Mouse (Mus musculus): ENCODE measurements around the gene Fam76a. TPM values are rescaled to one million over a fixed set of nuclear protein-coding genes. Genes with fewer than 3 reads are reported as not detected.
"Not testable (repeated sequence)": the region's sequence is repeated elsewhere in the genome, so short reads cannot be mapped to it uniquely, and the experiment has no call there.

Fam76a gene
- polyA plus RNA-seq, 1 experiment from 2014 or later, result 28.5 TPM

DNA sequence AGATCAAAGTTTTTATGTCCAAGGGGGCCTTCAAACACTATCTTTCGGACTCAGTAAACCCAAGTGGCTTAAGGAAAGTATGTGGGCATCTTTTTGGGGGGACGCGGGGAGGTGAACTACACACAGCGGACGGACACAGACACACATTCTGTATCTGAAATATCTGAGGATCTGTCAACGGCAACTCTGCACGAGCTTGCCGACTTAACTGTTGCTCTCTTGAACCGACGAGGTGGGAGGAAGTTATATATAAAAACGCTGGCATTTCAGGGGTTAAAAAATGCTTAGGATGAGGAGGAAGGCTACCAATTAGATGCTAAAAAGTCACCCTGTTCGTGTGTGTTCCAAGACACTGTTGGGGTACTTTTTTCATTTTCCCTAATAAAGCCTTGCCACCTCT, 870 bp downstream of the Fam76a start:
- Histone ChIP-seq H3K27me3 (no peaks in the 10 kb centered on the region), H3K36me3 (replicated peaks) (peaks cover 31% of the 10 kb centered on the region), H3K4me3 (replicated peaks) (peak overlapping the region; percentile 87), H3K9me3 (replicated peaks) (no peaks in the 10 kb centered on the region), H3K9ac (peak overlapping the region; percentile 90), H3K4me2 (peak overlapping the region; percentile 80), H3K27ac (replicated peaks) (peak overlapping the region; percentile 99), H3K4me1 (replicated peaks) (peaks cover 37% of the 10 kb centered on the region)
- no peak for ATAC-seq (ENCODE audit: insufficient read depth)
- WGBS (ENCODE audit: insufficient replicate concordance), result 30% methylated on average over 12 of the region's 12 CpGs

DNA sequence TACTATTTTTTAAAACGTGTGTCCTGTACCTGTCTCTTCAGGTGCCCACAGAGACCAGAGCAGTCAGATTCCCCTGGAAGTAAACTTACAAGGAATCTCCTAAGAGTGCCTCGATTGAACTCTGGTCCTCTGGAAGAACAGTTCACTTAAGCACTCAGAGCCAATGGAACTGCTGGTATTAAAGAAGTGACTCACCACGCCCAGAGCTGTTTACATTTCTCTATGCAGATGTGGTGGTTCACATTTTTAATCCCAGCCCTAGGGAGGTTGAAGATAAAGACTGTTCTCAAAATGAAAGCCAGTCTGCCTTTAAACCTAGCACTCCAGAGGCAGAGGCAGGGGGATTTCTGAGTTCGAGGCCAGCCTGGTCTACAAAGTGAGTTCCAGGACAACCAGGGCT, 2.2 kb downstream of the Fam76a start:
- H3K4me3 ChIP-seq (replicated peaks), result no peak overlapping the region
- no peak overlapping the region for H3K9ac ChIP-seq
- peaks cover 43% of the 10 kb centered on the region for H3K36me3 ChIP-seq (replicated peaks)
- H3K9me3 ChIP-seq (replicated peaks), result no peaks in the 10 kb centered on the region
- peak overlapping the region; percentile 35 for H3K27ac ChIP-seq (replicated peaks)
- no peak for ATAC-seq (ENCODE audit: insufficient read depth)
- no peak overlapping the region for H3K4me2 ChIP-seq
- no peaks in the 10 kb centered on the region for H3K27me3 ChIP-seq
- WGBS (ENCODE audit: insufficient replicate concordance), result 67% methylated on average over 4 of the region's 4 CpGs
- H3K4me1 ChIP-seq (replicated peaks), result peaks cover 37% of the 10 kb centered on the region

- H3K4me3 ChIP-seq (replicated peaks); H3K27me3 ChIP-seq; H3K27ac ChIP-seq (replicated peaks); H3K4me2 ChIP-seq; H3K9ac ChIP-seq; H3K9me3 ChIP-seq (replicated peaks); ATAC-seq (ENCODE audit: insufficient read depth): not testable (repeated sequence)
- Histone ChIP-seq H3K36me3 (replicated peaks) (peaks cover 60% of the 10 kb centered on the region), H3K4me1 (replicated peaks) (peaks cover 26% of the 10 kb centered on the region)
- 75% methylated on average over 6 of the region's 6 CpGs for WGBS (ENCODE audit: insufficient replicate concordance)
These were observed 3.9 kb downstream of the Fam76a start for GRCm38 (mm10) chr4:132918493-132918892.

- Histone ChIP-seq H3K4me2 (no peak overlapping the region), H3K4me1 (replicated peaks) (no peaks in the 10 kb centered on the region), H3K27me3 (no peaks in the 10 kb centered on the region), H3K27ac (replicated peaks) (no peak overlapping the region), H3K36me3 (replicated peaks) (peaks cover 92% of the 10 kb centered on the region), H3K4me3 (replicated peaks) (no peak overlapping the region), H3K9me3 (replicated peaks) (no peaks in the 10 kb centered on the region), H3K9ac (no peak overlapping the region)
- whole genome bisulfite sequencing (ENCODE audit: insufficient replicate concordance), result 73% methylated on average over 6 of the region's 6 CpGs
- no peak for ATAC-seq (ENCODE audit: insufficient read depth)
These were observed 10.2 kb downstream of the Fam76a start for GRCm38 (mm10) chr4:132912156-132912555.

DNA sequence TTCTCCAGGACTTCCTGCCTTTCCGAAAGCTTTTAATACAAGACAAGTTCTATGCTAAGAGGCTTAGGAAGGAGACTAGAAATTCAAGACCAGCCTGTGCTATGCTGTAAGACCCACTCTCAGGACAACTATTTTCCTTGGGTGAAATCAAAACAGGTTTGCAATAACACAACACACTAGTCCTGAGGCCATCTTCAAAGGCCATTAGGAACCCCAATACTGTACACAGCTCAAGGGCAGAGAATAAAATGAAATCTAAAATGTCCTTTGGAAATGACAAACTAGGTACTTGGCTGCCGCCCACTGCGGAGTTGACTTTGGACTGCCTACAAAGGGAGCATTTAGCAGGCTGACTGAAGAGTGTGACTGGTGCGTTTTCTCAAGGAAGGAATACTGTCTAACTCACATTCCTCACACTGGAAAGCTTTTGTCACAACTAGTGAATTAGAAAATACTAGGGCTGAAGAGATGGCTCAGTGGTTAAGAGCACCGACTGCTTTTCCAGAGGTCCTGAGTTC, 16.5 kb downstream of the Fam76a start:
- H3K4me1 ChIP-seq (replicated peaks), result peaks cover 4% of the 10 kb centered on the region; the same call in 1 of the 2 replicates
- no peak overlapping the region for H3K4me3 ChIP-seq (replicated peaks)
- WGBS (ENCODE audit: insufficient replicate concordance), result 82% methylated on average over 5 of the region's 5 CpGs
- no peak overlapping the region for H3K4me2 ChIP-seq
- H3K36me3 ChIP-seq (replicated peaks), result peaks cover 78% of the 10 kb centered on the region
- no peak overlapping the region for H3K27ac ChIP-seq (replicated peaks)
- no peaks in the 10 kb centered on the region for H3K27me3 ChIP-seq
- H3K9me3 ChIP-seq (replicated peaks), result no peaks in the 10 kb centered on the region
- ATAC-seq (ENCODE audit: insufficient read depth), result no peak
- no peak overlapping the region for H3K9ac ChIP-seq

DNA sequence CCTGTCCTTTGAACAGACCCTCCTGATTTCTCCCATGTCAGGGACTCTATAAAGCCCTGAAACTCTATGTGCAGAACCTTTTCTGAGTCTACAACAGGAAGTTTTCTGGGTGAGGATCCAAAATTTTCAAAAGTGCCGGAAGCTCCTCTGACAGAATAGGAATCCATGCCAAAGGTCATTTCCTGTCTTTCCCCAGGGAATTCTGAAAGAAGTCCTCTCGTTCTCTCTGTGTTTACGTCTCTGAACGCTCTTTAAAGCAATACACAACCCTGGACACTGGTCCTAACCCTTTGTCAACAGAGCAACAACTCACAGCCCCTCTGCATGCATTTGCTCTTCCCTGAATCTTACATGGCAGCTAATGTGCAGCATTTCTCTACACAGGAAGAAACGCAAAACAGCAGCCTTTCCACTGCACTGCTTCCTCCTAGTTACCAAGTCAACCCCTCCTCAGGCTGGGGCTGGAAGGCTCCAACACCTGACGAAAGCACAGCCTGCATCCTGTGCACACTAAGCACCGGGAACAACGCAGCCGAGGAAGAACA, 17.5 kb downstream of the Fam76a start:
- 72% methylated on average over 9 of the region's 9 CpGs for WGBS (ENCODE audit: insufficient replicate concordance)

GRCm38 (mm10) chr4:132904071-132904470, 18.3 kb downstream of the Fam76a start:
- Histone ChIP-seq H3K4me2 (no peak overlapping the region), H3K4me1 (replicated peaks) (peaks cover 4% of the 10 kb centered on the region; the same call in 1 of the 2 replicates), H3K9ac (no peak overlapping the region), H3K4me3 (replicated peaks) (no peak overlapping the region), H3K9me3 (replicated peaks) (no peaks in the 10 kb centered on the region), H3K27me3 (no peaks in the 10 kb centered on the region), H3K36me3 (replicated peaks) (peaks cover 69% of the 10 kb centered on the region), H3K27ac (replicated peaks) (no peak overlapping the region)
- 54% methylated on average over 2 of the region's 2 CpGs for WGBS (ENCODE audit: insufficient replicate concordance)
- ATAC-seq (ENCODE audit: insufficient read depth), result no peak

More for the DNA sequence above, 17.5 kb downstream of the Fam76a start:
- Histone ChIP-seq H3K4me3 (replicated peaks) (no peak overlapping the region), H3K36me3 (replicated peaks) (peaks cover 74% of the 10 kb centered on the region), H3K27me3 (no peaks in the 10 kb centered on the region), H3K9me3 (replicated peaks) (no peaks in the 10 kb centered on the region), H3K4me1 (replicated peaks) (peaks cover 4% of the 10 kb centered on the region; the same call in 1 of the 2 replicates), H3K27ac (replicated peaks) (no peak overlapping the region), H3K4me2 (no peak overlapping the region), H3K9ac (no peak overlapping the region)
- ATAC-seq (ENCODE audit: insufficient read depth), result no peak

DNA sequence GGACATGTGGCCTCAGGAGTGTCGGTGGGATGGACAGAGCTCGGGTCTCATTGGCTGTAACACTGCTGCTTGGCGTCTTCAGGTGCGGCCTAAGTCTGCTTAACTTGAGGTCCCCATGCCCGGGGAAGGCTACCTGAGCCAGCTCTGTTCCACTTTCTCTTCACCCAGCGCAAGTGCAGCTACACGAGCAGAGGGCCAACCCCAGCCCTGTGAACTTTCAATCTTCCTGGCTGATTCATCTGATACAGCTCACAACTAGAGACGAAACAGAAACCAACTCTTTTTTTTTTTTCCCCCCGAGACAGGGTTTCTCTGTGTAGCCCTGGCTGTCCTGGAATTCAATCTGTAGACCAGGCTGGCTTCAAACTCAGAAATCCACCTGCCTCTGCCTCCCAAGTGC, 24.2 kb downstream of the Fam76a start:
- no peak for ATAC-seq (ENCODE audit: insufficient read depth)
- no peaks in the 10 kb centered on the region for H3K9me3 ChIP-seq (replicated peaks)
- no peak overlapping the region for H3K9ac ChIP-seq
- H3K27me3 ChIP-seq, result peaks cover 17% of the 10 kb centered on the region
- no peak overlapping the region for H3K27ac ChIP-seq (replicated peaks)
- H3K4me2 ChIP-seq, result no peak overlapping the region
- WGBS (ENCODE audit: insufficient replicate concordance), result 70% methylated on average over 9 of the region's 9 CpGs
- peaks cover 31% of the 10 kb centered on the region for H3K36me3 ChIP-seq (replicated peaks)
- peaks cover 8% of the 10 kb centered on the region for H3K4me1 ChIP-seq (replicated peaks)
- H3K4me3 ChIP-seq (replicated peaks), result no peak overlapping the region

GRCm38 (mm10) chr4:132894402-132894801, 28.0 kb downstream of the Fam76a start:
- H3K9ac ChIP-seq, result no peak overlapping the region
- H3K27me3 ChIP-seq, result peaks cover 17% of the 10 kb centered on the region
- no peak overlapping the region for H3K4me3 ChIP-seq (replicated peaks)

DNA sequence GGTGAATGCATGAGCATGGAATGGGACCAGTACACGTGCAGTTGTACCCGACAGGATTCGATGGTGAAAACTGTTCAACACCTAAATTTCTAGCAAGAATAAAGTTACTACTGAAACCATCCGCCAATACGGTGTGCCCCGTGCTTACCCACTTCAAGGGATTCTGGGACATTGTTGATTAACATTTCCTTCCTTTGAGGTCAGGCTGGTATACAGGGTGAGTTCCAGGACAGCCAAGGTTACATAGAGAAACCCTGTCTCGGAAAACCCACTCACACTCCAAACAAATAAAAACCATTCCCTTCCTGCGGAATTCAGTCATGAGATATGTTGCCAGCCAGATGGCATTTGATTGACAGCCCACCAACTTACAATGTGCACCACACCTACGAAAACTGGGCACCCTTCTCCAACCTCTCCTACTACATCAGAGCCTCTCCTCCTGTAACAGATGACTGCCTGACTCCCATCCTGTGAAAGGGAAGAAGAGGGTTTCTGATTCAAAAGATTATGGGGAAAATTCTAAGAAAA, 37.4 kb downstream of the Fam76a start:
- WGBS (ENCODE audit: insufficient replicate concordance), result 8% methylated on average over 9 of the region's 9 CpGs
- peak overlapping the region; percentile 89 for H3K4me3 ChIP-seq (replicated peaks)

More at GRCm38 (mm10) chr4:132894402-132894801, 28.0 kb downstream of the Fam76a start:
- H3K36me3 ChIP-seq (replicated peaks), result no peaks in the 10 kb centered on the region
- H3K27ac ChIP-seq (replicated peaks), result no peak overlapping the region
- peaks cover 8% of the 10 kb centered on the region for H3K4me1 ChIP-seq (replicated peaks)
- ATAC-seq (ENCODE audit: insufficient read depth), result no peak
- H3K9me3 ChIP-seq (replicated peaks), result no peaks in the 10 kb centered on the region
- 21% methylated on average over 7 of the region's 7 CpGs for WGBS (ENCODE audit: insufficient replicate concordance)
- no peak overlapping the region for H3K4me2 ChIP-seq

GRCm38 (mm10) chr4:132884064-132884843, 38.1 kb downstream of the Fam76a start, which contains the start of gene Stx12:
Gene Stx12, minus strand, starts transcription at chr4:132884509.
- H3K36me3 ChIP-seq (replicated peaks), result peaks cover 20% of the 10 kb centered on the region
- no peaks in the 10 kb centered on the region for H3K27me3 ChIP-seq
- H3K27ac ChIP-seq (replicated peaks), result peak within 1 kb of the TSS; percentile 92
- peak within 1 kb of the TSS; percentile 91 for H3K9ac ChIP-seq
- under 1% methylated on average over 72 of the region's 72 CpGs for WGBS (ENCODE audit: insufficient replicate concordance)
- H3K4me2 ChIP-seq, result peak within 1 kb of the TSS; percentile 96
- ATAC-seq (ENCODE audit: insufficient read depth), result peak; percentile 95
- H3K9me3 ChIP-seq (replicated peaks), result no peaks in the 10 kb centered on the region
- peaks cover 36% of the 10 kb centered on the region for H3K4me1 ChIP-seq (replicated peaks)
- H3K4me3 ChIP-seq (replicated peaks), result peak within 1 kb of the TSS; percentile 89

More for the DNA sequence above, 37.4 kb downstream of the Fam76a start:
- peaks cover 36% of the 10 kb centered on the region for H3K4me1 ChIP-seq (replicated peaks)
- no peak for ATAC-seq (ENCODE audit: insufficient read depth)
- H3K4me2 ChIP-seq, result peak overlapping the region; percentile 96
- peaks cover 16% of the 10 kb centered on the region for H3K36me3 ChIP-seq (replicated peaks)
- H3K27ac ChIP-seq (replicated peaks), result peak overlapping the region; percentile 92; the same call in 1 of the 2 replicates
- no peaks in the 10 kb centered on the region for H3K9me3 ChIP-seq (replicated peaks)
- H3K9ac ChIP-seq, result peak overlapping the region; percentile 91
- no peaks in the 10 kb centered on the region for H3K27me3 ChIP-seq
